Mouse (Mus musculus): ENCODE measurements around the gene Mpv17l. TPM values are rescaled to one million over a fixed set of nuclear protein-coding genes. Genes with fewer than 3 reads are reported as not detected.
"Not testable (repeated sequence)": the region's sequence is repeated elsewhere in the genome, so short reads cannot be mapped to it uniquely, and the experiment has no call there.

Gene Mpv17l
- total and polyA plus RNA-seq, 3 experiments = 7.5 to 12.3 (median 10.5) TPM

GRCm38 (mm10) chr16:13940139-13940846 is 37.3 kb downstream of the Mpv17l start:
- peak; percentile 82 for DNase-seq

- no peak for DNase-seq
Measured at GRCm38 (mm10) chr16:13940847-13941395, 38.0 kb downstream of the Mpv17l start.

GRCm38 (mm10) chr16:13944178-13944577 is 41.2 kb downstream of the Mpv17l start:
- DNase-seq = no peak

GRCm38 (mm10) chr16:13944752-13945151 is 41.8 kb downstream of the Mpv17l start:
- no peak for DNase-seq

GRCm38 (mm10) chr16:13945153-13945552 is 42.2 kb downstream of the Mpv17l start:
- no peak for DNase-seq

- no peak for DNase-seq
Measured at GRCm38 (mm10) chr16:13946306-13946705, 43.3 kb downstream of the Mpv17l start.

- no peak for DNase-seq
Measured at GRCm38 (mm10) chr16:13951245-13951644, 48.3 kb downstream of the Mpv17l start.

GRCm38 (mm10) chr16:13962053-13962452 is 59.1 kb downstream of the Mpv17l start:
- DNase-seq = no peak

GRCm38 (mm10) chr16:13969096-13969495 is 66.1 kb downstream of the Mpv17l start:
- DNase-seq = peak; percentile 32

GRCm38 (mm10) chr16:13972051-13972450 is 69.1 kb downstream of the Mpv17l start:
- DNase-seq = no peak

GRCm38 (mm10) chr16:13976358-13976896 is 73.5 kb downstream of the Mpv17l start:
- not testable (repeated sequence) for DNase-seq

GRCm38 (mm10) chr16:13977026-13977425 is 74.1 kb downstream of the Mpv17l start:
- DNase-seq = not testable (repeated sequence)

- DNase-seq = not testable (repeated sequence)
Measured at GRCm38 (mm10) chr16:13981726-13982125, 78.8 kb downstream of the Mpv17l start.

GRCm38 (mm10) chr16:13983161-13983560 is 80.2 kb downstream of the Mpv17l start:
- no peak for DNase-seq

- no peak for DNase-seq
Measured at GRCm38 (mm10) chr16:13986197-13986573, 83.2 kb downstream of the Mpv17l start.

GRCm38 (mm10) chr16:13986574-13987478 is 83.9 kb downstream of the Mpv17l start, which contains the start of the genes 2900011O08Rik and Ifitm7:
Gene 2900011O08Rik (plus strand): TSS chr16:13986604.
Gene Ifitm7 (minus strand): TSS chr16:13986888.
- DNase-seq = peak; percentile 19

GRCm38 (mm10) chr16:13992518-13993248 is 89.7 kb downstream of the Mpv17l start:
- DNase-seq = no peak

- no peak for DNase-seq
Measured at GRCm38 (mm10) chr16:13994076-13994475, 91.1 kb downstream of the Mpv17l start.

- DNase-seq = no peak
Measured at GRCm38 (mm10) chr16:13994502-13994901, 91.5 kb downstream of the Mpv17l start.

Measured in adrenal gland, adult 2 months (tissue).